Mouse (Mus musculus) megakaryocyte, embryonic 14.5 days (primary cell): ENCODE measurements around the gene R3hdm4. TPM values are rescaled to one million over a fixed set of nuclear protein-coding genes. Genes with fewer than 3 reads are reported as not detected.
"Not testable (repeated sequence)": the region's sequence is repeated elsewhere in the genome, so short reads cannot be mapped to it uniquely, and the experiment has no call there.

Experiments
- H3K27me3 ChIP-seq: replicated peaks from 2 replicates; pipeline ENCODE3; 2012; ENCODE audit warnings: inconsistent platforms
- H3K36me3 ChIP-seq: replicated peaks from 2 replicates; pipeline ENCODE3; 2012; ENCODE audit warnings: low read length, inconsistent platforms, mixed read lengths
- H3K4me1 ChIP-seq: 2 replicates; pipeline ENCODE4 v1.6.1; 2012; ENCODE audit warnings: inconsistent platforms
- H3K4me3 ChIP-seq: replicated peaks from 2 replicates; pipeline ENCODE3; 2012; ENCODE audit warnings: moderate library complexity, mild to moderate bottlenecking, inconsistent platforms
- H3K9me3 ChIP-seq: 2 replicates; pipeline ENCODE4 v1.6.1; 2012; ENCODE audit warnings: inconsistent platforms
- FLI1 ChIP-seq: IDR thresholded peaks from 2 replicates; pipeline ENCODE4 v1.6.1; 2012; ENCODE audit warnings: low read length, inconsistent platforms, mixed read lengths
- GATA1 ChIP-seq: IDR thresholded peaks from 3 replicates; pipeline ENCODE4 v1.6.1; 2012; ENCODE audit warnings: mixed read lengths, low read length, inconsistent platforms, borderline replicate concordance
- polyA plus RNA-seq: library from polyadenylated mRNA; stranded (reverse); fragments of >175 nt; gene quantifications from 2 replicates; pipeline ENCODE4 v1.2.3, GENCODE M21; 2012; ENCODE audit warnings: low replicate concordance; ENCODE audit not compliant: insufficient read depth

Gene R3hdm4
- 418 and 597 TPM in 2 replicates for polyA plus RNA-seq

DNA sequence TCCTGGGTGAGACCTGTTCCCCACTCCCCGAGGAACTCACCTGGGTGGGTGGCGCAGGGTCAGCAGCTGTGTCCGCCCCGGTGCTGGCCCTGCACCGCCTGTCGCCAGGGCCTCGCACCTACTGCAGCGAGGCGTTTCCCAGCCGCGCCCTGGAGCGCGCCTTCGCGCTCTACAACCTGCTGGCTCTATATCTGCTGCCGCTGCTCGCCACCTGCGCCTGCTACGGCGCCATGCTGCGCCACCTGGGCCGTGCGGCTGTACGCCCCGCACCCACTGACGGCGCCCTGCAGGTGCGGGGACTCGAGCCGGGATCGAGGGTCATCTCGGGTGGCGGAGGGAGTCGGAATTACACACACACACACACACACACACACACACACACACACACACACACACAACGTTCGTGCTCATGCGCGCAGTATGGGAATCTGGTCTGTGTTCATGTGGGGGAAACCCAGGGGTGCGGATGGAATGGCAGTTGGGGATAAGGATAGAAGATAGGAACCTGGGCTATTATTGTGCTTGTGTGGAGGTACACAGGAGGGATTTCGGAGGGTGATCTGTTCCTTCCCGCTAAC lies at the start of gene R3hdm4:
Gene R3hdm4, minus strand, starts transcription at position 251 of the 578 bp plus-strand sequence.
- Histone ChIP-seq H3K27me3 (peaks cover 19% of the 10 kb centered on the region), H3K4me3 (peak within 1 kb of the TSS; percentile 35), H3K4me1 (peaks cover 85% of the 10 kb centered on the region), H3K9me3 (0 out of 2 replicates have a peak, but pooled peaks cover 6% of the 10 kb centered on the region), H3K36me3 (peaks cover 19% of the 10 kb centered on the region)
- TF ChIP-seq FLI1 (no peak), GATA1 (no peak)

DNA sequence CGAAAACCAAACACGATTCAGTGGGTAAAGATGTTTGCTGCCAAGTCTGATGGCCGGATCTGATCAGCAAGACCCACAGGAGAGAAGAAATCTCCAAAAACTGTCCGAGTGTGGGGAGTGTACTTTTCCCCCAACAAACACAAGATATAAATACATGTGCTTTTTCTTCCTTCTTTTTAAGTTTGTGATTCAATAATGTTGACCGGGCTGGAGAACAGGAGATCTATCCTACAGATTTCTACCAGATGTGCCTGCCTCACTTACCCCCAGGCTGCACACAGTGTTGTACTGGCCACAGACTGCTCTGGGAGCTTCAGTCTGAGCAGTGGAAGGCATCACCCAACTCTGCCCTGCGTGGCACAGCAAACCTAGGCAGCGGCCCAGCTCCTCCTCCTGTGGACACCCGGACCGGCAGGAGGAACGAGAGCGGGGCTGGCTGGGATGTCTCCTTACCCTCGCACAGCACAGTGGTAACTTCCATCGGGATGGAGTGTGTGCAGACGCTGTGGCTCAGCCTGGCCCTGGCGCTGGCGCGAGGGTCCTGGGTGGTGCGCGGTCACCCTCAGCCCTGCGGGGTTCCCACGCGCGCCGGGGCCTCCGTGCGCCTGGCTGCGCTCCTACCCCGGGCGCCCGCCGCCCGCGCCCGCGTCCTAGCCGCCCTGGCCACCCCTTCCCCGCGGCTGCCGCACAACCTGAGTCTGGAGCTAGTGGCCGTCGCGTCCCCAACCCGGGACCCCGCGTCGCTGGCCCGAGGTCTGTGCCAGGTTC lies 49.6 kb upstream of the R3hdm4 start, which contains the start of gene Grin3b:
Gene Grin3b, plus strand, starts transcription at position 301 of the 768 bp plus-strand sequence.
- Histone ChIP-seq H3K36me3 (peaks cover 62% of the 10 kb centered on the region), H3K27me3 (peaks cover 38% of the 10 kb centered on the region), H3K4me1 (peaks cover 43% of the 10 kb centered on the region), H3K4me3 (peak within 1 kb of the TSS; percentile 83), H3K9me3 (0 out of 2 replicates have a peak, but pooled peaks cover 2% of the 10 kb centered on the region)
- TF ChIP-seq FLI1 (no peak), GATA1 (no peak)

DNA sequence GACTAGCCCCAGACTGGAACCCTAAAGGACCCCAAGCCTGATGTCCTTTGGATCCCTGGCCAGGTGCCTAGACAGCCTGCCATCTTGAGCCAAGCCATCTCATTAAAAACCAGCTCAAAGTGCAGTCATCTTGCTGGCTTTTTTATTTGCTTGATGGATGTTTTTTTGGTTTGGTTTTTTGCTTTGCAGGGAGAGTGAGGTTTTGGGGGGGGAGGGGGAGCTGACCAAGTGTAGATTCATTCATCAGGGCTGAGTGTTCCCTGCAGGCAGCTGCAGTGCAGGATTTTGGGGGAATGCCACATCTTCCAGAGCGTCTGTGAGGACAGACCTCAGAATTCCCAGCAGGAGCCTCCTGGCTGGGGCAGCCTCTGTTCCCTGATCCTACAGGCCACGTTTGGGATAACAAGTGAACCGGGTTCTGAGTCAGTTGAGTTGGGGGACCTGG lies 48.1 kb upstream of the R3hdm4 start:
- Histone ChIP-seq H3K4me1 (peaks cover 43% of the 10 kb centered on the region), H3K4me3 (no peak overlapping the region), H3K9me3 (no peaks in the 10 kb centered on the region), H3K36me3 (peaks cover 63% of the 10 kb centered on the region), H3K27me3 (peaks cover 38% of the 10 kb centered on the region)
- TF ChIP-seq GATA1 (no peak), FLI1 (no peak)

DNA sequence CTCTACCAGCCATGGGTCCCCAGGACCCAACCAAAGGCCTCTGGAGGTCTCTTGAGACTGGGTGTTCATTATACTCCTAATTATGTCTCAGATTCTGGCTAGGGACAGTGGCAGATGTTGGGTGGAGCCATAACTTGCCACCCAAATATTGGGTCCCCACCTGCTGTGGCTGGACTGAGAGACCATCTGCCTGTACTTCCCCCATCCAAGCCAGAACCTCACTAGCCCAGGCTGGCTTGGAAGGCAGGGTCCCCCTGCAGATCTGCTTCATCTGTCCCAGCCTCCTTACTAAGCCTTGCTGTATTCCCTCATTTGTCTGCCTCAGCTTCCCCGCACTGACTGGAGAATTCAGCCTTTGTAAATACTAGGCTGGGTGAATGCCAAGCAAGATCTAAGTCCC lies 47.2 kb upstream of the R3hdm4 start:
- no peak for TF ChIP-seq FLI1
- H3K4me1 ChIP-seq, result peaks cover 43% of the 10 kb centered on the region
- H3K36me3 ChIP-seq, result peaks cover 63% of the 10 kb centered on the region
- H3K9me3 ChIP-seq, result no peaks in the 10 kb centered on the region
- H3K4me3 ChIP-seq, result no peak overlapping the region
- H3K27me3 ChIP-seq, result peaks cover 38% of the 10 kb centered on the region

DNA sequence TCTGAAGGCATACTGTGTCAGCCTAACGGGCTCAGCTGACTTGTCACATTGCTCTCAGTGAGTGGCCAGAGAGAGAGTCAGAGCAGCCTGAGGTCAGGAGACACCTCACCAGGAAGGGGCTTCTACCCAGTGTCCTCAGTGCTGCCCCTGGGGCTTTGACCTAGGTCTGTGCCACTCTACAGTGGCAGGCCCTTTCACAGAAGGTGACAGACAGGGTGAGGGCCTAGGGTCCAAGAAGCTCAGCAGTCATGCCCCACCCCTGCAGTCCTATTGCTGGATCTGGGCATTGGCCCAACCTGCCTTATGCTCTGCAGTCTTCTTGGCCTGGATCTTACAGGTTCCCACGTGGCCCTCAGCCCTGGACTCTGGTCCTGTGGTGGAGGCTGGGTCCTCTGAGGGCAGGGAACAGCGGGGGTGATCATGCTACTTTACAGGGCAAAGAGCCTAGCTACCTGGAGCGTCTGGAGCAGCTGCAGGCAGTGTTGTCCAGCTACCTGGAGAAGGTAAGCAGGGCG lies 45.9 kb upstream of the R3hdm4 start:
- TF ChIP-seq GATA1 (no peak), FLI1 (no peak)
- peaks cover 45% of the 10 kb centered on the region for H3K4me1 ChIP-seq
- peaks cover 26% of the 10 kb centered on the region for H3K27me3 ChIP-seq
- no peaks in the 10 kb centered on the region for H3K9me3 ChIP-seq
- H3K36me3 ChIP-seq, result peaks cover 70% of the 10 kb centered on the region
- H3K4me3 ChIP-seq, result no peak overlapping the region

DNA sequence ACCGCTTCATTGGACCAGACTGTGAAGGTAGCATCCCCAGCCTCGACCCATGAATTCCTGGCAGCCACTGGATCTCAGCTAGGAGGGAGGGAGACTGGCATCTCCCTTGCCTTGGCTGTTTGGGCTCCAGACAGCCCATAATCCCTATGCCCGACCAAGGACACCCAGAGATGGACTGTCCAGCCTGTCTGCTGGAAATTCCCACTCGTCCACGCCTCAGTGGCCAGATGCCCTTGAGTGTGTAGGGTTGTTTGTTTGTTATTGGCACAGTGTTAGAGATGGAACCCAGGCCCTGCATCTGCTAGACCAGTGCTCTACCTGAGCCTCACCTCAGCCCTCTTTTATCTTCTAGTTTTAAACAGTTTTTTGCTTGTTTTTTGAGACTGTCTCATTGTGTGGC lies 44.3 kb upstream of the R3hdm4 start:
- H3K9me3 ChIP-seq, result no peaks in the 10 kb centered on the region
- peaks cover 74% of the 10 kb centered on the region for H3K36me3 ChIP-seq
- TF ChIP-seq GATA1 (no peak), FLI1 (no peak)
- H3K27me3 ChIP-seq, result peaks cover 10% of the 10 kb centered on the region
- H3K4me1 ChIP-seq, result peaks cover 46% of the 10 kb centered on the region
- no peak overlapping the region for H3K4me3 ChIP-seq

DNA sequence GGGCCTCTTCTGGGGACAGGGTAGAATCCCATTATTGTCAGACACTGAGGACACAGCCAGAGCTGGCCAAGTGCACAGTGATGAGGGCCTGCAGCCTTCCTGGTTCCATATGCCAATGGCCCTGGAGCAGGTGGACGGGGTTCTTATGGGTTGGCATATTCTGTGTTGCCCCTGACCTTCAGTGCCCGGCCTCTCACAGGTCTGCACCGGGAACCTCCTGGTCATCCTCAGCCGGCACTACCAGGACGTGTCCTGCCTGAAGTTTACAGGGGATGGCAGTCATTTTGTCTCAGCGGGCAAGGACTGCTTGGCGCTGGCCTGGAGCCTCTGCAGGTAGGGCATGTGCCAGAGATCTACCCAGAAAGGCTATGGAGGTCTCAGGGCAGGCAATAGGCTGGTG lies 43.7 kb upstream of the R3hdm4 start:
- H3K4me3 ChIP-seq, result no peak overlapping the region
- TF ChIP-seq GATA1 (no peak), FLI1 (no peak)
- no peaks in the 10 kb centered on the region for H3K9me3 ChIP-seq
- H3K4me1 ChIP-seq, result peaks cover 47% of the 10 kb centered on the region
- H3K27me3 ChIP-seq, result peaks cover 6% of the 10 kb centered on the region
- H3K36me3 ChIP-seq, result peaks cover 74% of the 10 kb centered on the region

DNA sequence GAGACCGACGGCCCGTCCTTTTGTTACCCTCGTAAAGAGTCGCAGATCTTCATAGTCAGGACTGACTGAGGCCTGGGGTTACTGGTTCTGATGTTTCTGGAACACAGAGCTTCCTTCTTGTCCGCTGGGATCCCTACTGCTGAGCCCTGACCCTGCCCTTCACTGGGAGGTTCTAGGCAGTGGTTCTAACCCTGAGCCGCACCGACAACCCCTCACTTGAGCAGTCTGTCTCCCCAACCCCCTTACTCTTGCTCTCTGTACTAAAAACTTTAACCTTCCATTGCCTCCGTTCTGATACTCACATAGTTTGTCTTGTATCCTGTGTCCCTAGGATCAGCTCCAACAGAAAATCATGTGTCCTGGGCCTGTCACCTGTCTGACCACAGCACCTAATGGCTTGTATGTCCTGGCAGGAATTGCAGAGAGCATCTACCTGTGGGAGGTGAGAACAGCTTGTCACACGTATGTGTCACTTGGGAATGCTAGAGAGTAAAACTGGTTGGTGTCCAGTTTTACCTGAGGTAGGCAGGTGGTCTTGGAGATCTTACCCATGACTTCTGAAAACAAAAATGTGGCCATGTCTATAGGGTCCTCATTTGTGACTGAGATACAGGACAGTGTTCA lies 39.8 kb upstream of the R3hdm4 start:
- H3K36me3 ChIP-seq, result peaks cover 41% of the 10 kb centered on the region
- no peaks in the 10 kb centered on the region for H3K9me3 ChIP-seq
- H3K4me3 ChIP-seq, result peak overlapping the region; percentile 97
- peaks cover 46% of the 10 kb centered on the region for H3K4me1 ChIP-seq
- no peak for TF ChIP-seq GATA1
- TF ChIP-seq FLI1, result no peak
- H3K27me3 ChIP-seq, result no peaks in the 10 kb centered on the region

DNA sequence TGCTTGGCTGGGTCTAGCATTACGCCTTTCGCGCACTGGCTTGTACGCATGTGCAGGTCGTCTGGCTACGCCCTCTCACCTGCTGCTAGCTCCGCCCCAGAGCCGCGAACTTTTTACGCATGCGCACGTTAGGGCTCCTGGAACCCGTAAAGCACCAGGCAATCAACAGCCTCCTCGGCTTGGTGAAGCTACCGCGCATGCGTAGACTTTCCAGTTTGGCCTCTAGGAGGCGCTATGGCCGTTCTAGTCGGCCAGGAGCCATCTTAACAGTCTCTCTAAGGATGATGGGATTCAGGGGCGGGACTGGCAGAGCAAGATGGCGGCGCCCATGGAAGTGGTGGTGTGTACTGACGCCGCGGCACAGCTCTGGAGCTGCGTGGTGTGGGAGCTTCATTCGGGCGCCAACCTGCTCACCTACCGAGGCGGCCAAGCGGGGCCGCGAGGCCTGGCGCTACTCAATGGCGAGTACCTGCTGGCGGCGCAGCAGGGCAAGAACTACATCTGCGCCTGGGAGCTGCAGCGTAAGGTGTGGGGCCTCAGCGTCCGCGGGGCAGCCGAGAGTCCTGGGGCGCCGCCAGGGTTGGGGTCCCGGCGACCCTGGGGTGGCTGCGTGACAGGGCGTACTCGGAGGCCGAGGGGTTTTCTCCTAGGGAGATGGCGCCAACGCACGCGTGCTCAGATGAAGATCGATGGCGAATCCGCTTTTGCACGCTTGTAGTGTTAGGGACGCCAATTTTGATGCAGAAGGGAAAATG lies 39.0 kb upstream of the R3hdm4 start, which contains the start of gene Wdr18:
Gene Wdr18, plus strand, starts transcription at position 306 of the 755 bp plus-strand sequence.
- TF ChIP-seq FLI1, result no peak
- no peak for TF ChIP-seq GATA1
- no peaks in the 10 kb centered on the region for H3K27me3 ChIP-seq
- no peaks in the 10 kb centered on the region for H3K9me3 ChIP-seq
- H3K4me1 ChIP-seq, result peaks cover 54% of the 10 kb centered on the region
- H3K4me3 ChIP-seq, result peak within 1 kb of the TSS; percentile 97
- H3K36me3 ChIP-seq, result peaks cover 33% of the 10 kb centered on the region

DNA sequence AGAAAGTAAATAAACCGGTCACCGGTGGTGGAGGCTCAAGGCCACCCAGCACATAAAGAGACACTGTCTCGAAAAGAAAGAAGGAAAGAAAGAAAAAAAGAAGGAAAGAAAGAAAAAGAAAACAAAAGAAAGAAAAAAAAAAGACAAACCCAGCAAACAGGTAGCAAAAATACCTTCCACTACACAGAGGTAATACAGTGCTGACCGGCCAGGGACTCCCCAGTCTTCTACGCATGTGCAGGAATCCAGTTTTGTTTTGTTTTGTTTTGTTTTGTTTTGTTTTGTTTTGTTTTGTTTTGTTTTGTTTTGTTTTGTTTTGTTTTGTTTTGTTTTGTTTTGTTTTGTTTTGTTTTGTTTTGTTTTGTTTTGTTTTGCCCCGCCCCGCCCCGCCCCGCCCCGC lies 38.4 kb upstream of the R3hdm4 start:
- H3K4me3 ChIP-seq, result peak overlapping the region; percentile 90
- H3K27me3 ChIP-seq, H3K9me3 ChIP-seq: not testable (repeated sequence)

More for the DNA sequence above, 38.4 kb upstream of the R3hdm4 start:
- Histone ChIP-seq H3K36me3 (peaks cover 27% of the 10 kb centered on the region), H3K4me1 (peaks cover 52% of the 10 kb centered on the region)
